Mouse (Mus musculus) embryonic facial prominence, embryonic 10.5 days (tissue): ENCODE measurements around the gene D930020B18Rik. TPM values are rescaled to one million over a fixed set of nuclear protein-coding genes. Genes with fewer than 3 reads are reported as not detected.

Experiments
- DNase-seq: peaks from one replicate; pipeline ENCODE4 v3.0.0-alpha.2; 2017; ENCODE audit warnings: low spot score
- H3K27ac ChIP-seq: fragments of 300-500 bp; sonication (generic); replicated peaks from 2 replicates; pipeline ENCODE4 v1.5.1; 2016; ENCODE audit warnings: mild to moderate bottlenecking
- H3K27me3 ChIP-seq: fragments of 300-500 bp; sonication (generic); replicated peaks from 2 replicates; pipeline ENCODE4 v1.6.1; 2016; ENCODE audit warnings: low read depth, mild to moderate bottlenecking; ENCODE audit not compliant: poor library complexity, severe bottlenecking
- H3K36me3 ChIP-seq: fragments of 300-500 bp; sonication (generic); replicated peaks from 2 replicates; pipeline ENCODE4 v1.6.1; 2016; ENCODE audit warnings: mild to moderate bottlenecking, moderate library complexity
- H3K4me1 ChIP-seq: fragments of 300-500 bp; sonication (generic); 2 replicates; pipeline ENCODE4 v1.6.1; 2016
- H3K4me3 ChIP-seq: fragments of 300-500 bp; sonication (generic); 2 replicates; pipeline ENCODE4 v1.5.1; 2016; ENCODE audit warnings: mild to moderate bottlenecking, moderate library complexity
- H3K9me3 ChIP-seq: fragments of 300-500 bp; sonication (generic); 2 replicates; pipeline ENCODE4 v1.6.1; 2016; ENCODE audit warnings: mild to moderate bottlenecking
- WGBS: fragments of 180-500 bp; shearing (Covaris S2); methylation state at CpG from one replicate; pipeline ENCODE4 v1.1.7; 2016; 5-methylcytosine and 5-hydroxymethylcytosine counted together
- microRNA-seq: library from miRNA; unstranded; fragments of <30 nt; microRNA quantifications from one replicate; pipeline ENCODE4, GENCODE M21; 2017
- polyA plus RNA-seq: library from polyadenylated mRNA; unstranded; fragments of >200 nt; fragmentation: Nextera tagmentation; extraction: Ambion mirVana; gene quantifications from 2 replicates; pipeline ENCODE4 v1.2.1, GENCODE M21; 2016

The D930020B18Rik gene
- polyA plus RNA-seq, 1 experiment from 2014 or later: 0.67 TPM

DNA sequence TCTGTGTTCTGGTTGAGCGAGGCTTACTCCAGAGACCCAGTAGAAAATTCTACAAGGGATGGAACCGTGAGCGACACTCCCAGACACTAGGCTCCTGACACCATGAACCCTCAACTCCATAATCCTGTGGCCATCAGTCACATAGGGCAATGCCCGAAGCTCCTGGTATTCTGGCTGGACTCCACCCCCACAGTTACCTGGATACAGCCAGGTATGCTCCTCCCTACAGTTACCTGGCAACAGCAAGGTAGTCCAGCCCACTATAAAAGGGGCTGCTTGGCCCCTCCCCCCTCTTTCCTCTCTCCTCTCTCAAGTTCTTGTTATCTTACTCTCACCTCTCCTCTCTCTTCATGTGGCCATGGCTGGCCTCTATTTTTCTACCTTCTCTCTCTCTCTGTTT, 85.8 kb downstream of the D930020B18Rik start:
- H3K4me3 ChIP-seq: no peak overlapping the region
- DNase-seq: no peak
- H3K27me3 ChIP-seq: no peaks in the 10 kb centered on the region
- H3K4me1 ChIP-seq: no peaks in the 10 kb centered on the region
- H3K36me3 ChIP-seq: no peaks in the 10 kb centered on the region
- no peak overlapping the region for H3K27ac ChIP-seq
- 76% methylated on average over 4 of the region's 4 CpGs for WGBS
- peaks cover 4% of the 10 kb centered on the region; the same call in 1 of the 2 replicates for H3K9me3 ChIP-seq

DNA sequence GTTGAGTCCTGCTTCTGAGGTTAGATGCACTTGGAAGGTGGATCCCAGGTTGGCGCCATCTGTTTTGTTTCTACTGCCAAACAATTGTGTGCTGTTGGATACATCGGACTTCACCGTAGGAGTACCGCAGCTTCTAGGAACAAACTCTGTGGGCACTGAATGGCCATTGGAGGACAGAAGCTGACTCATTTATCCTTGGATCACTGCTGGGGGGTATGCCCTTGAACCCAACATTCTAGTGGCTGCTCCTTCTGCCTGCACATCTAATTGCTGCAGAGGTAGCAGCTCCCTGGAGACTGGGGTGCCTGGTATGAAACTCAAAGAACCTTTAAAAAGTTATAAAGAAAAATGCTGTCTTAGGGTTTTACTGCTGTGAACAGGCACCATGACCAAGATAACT, 86.8 kb downstream of the D930020B18Rik start:
- 95% methylated on average over 4 of the region's 4 CpGs for WGBS
- no peak overlapping the region for H3K27ac ChIP-seq
- H3K4me3 ChIP-seq: no peak overlapping the region
- no peaks in the 10 kb centered on the region for H3K9me3 ChIP-seq
- H3K27me3 ChIP-seq: no peaks in the 10 kb centered on the region
- DNase-seq: no peak
- H3K4me1 ChIP-seq: no peaks in the 10 kb centered on the region
- no peaks in the 10 kb centered on the region for H3K36me3 ChIP-seq

DNA sequence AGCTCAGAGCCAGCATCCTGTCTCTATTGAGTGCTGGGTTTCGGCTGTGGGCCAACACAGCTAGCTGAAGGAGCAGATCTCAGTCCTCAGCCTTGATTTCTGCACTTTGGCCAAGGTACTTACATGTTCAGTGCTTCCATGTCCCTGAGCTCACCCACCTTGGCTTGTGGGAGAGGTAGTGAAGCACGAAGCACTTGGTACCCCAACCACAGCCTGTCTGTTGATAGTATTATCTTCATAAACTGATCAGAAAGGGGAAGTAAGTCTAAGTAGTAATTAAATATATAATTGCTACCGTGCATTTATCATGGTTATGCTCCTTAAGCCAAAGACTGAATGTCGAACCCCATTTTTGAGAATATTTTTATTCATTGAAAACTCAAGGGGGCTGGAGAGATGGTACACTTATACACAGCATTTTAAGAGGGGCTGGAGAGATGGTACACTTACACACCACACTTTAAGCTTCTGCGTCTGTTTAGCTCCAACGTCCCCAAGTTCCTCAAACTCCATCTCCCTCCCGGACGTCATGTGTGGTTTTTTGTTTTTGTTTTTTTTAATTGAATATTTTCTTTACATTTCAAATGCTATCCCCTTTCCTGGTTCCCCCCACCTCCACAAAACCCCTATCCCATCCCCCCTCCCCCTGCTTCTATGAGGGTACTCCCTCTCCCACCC, 89.8 kb downstream of the D930020B18Rik start:
- no peak for DNase-seq
- Histone ChIP-seq H3K4me1 (no peaks in the 10 kb centered on the region), H3K27me3 (no peaks in the 10 kb centered on the region), H3K36me3 (no peaks in the 10 kb centered on the region), H3K4me3 (no peak overlapping the region), H3K27ac (no peak overlapping the region), H3K9me3 (no peaks in the 10 kb centered on the region)
- WGBS: 93% methylated on average over 8 of the region's 8 CpGs

DNA sequence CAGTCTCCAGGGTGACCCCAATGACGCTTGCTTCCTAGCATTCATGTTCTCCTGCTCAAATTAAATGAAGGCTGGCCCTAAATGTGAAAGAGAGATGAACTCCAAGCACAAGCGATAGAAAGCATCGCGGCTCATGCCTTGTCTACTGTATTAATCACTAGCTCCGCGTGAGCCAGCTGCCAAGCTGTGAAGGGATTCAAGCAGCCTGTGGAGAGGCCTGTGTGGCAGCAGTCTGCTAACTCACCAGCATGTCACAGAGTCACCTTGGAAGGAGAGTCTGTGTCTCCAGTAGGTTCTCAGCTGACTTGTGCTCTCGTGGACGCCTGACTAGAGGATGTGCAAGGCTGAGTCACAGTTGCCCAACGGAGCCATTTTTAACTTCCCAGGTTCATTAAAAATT, 91.2 kb downstream of the D930020B18Rik start:
- Histone ChIP-seq H3K4me3 (no peak overlapping the region), H3K27ac (no peak overlapping the region), H3K27me3 (no peaks in the 10 kb centered on the region), H3K4me1 (no peaks in the 10 kb centered on the region), H3K36me3 (no peaks in the 10 kb centered on the region), H3K9me3 (no peaks in the 10 kb centered on the region)
- WGBS: 91% methylated on average over 9 of the region's 9 CpGs
- no peak for DNase-seq

DNA sequence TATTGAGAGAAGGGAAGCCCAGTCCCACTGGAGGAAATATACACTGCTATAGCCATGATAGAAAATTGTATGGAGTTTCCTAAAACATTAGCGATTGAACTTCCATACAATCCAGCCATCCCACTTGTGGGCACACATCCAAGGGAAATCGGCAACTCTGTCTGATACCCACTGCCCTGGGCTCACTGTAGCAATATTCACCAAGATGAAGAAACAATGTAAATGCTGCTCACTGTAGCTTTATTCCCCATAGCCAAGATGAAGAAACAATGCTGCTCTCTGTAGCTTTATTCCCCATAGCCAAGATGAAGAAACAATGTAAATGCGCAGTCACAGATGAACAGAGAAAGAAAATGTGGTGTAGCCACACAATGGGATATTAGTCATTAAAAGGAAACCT, 95.9 kb downstream of the D930020B18Rik start:
- no peaks in the 10 kb centered on the region for H3K36me3 ChIP-seq
- no peak overlapping the region for H3K4me3 ChIP-seq
- 89% methylated on average over 3 of the region's 3 CpGs for WGBS
- no peaks in the 10 kb centered on the region for H3K9me3 ChIP-seq
- no peaks in the 10 kb centered on the region for H3K27me3 ChIP-seq
- H3K27ac ChIP-seq: no peak overlapping the region
- peaks cover 23% of the 10 kb centered on the region for H3K4me1 ChIP-seq
- DNase-seq: no peak

DNA sequence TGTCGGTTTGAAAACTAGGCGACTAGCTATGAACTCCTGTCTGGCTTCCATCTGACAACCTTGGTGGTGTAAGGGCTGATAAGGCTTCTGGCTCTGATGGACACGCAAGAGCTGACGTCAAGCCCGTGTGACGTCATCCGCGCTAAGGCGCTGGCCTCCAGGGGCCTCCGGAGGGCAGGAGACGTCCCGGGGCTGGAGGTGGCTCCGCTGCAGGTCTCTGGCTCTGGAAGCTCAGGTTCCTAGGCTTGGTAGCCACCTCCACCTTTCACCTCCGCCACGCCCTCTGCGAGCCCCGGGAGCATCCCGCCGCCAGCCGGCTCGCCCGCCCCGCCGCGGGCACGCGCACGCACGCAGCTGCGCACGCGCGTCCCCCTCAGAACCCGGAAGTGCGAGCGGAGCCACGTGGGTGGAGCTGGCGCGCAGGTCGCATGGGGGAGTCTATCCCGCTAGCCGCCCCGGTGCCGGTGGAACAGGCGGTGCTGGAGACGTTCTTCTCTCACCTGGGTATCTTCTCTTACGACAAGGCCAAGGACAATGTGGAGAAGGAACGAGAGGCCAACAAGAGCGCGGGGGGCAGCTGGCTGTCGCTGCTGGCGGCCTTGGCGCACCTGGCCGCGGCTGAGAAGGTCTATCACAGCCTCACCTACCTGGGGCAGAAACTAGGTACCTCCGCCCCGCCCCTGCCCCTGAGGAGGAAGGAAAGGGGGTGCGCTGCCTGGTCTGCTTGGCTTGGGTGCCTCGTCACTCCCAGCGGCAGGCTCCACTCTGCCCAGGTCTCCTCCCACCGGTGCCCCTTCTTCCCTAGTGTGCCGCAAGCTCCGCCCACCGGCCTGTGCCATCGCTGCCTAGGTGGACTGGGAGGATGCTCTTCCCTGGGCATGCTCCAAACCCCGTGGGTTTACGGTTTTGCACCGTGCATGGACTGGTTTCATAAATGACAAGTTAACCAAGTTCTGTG, 98.4 kb downstream of the D930020B18Rik start, which contains the start of gene BC048403:
TSS of gene BC048403 (plus strand) at position 390 of the 958 bp plus-strand sequence.
- H3K27ac ChIP-seq: peak within 1 kb of the TSS; percentile 93
- H3K36me3 ChIP-seq: peaks cover 4% of the 10 kb centered on the region
- peak within 1 kb of the TSS; percentile 94 for H3K4me3 ChIP-seq
- 0 out of 2 replicates have a peak, but pooled peaks cover 5% of the 10 kb centered on the region for H3K9me3 ChIP-seq
- no peaks in the 10 kb centered on the region for H3K27me3 ChIP-seq
- DNase-seq: peak; percentile 92
- under 1% methylated on average over 68 of the region's 68 CpGs for WGBS
- peaks cover 28% of the 10 kb centered on the region for H3K4me1 ChIP-seq

DNA sequence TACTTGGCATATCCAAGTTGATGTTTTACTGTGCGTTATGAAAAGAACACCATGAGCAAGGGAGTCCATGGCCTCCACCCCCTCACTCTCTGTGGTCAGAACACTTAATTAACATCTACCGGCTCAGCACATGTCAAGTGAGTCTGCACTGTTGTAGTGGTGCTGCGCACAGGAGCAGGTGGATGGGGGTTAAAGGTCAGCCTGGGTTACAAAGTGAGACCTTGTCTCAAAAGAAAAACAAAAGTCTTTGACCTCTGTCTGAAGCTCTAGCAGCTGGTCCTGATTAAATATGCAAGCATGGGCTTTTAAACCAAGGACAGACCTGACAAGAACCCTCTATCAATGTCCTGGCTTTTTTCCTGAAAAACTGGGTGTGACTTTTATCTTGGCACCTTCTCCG, 100.9 kb downstream of the D930020B18Rik start:
- Histone ChIP-seq H3K27ac (no peak overlapping the region), H3K4me3 (no peak overlapping the region), H3K27me3 (no peaks in the 10 kb centered on the region), H3K4me1 (peaks cover 28% of the 10 kb centered on the region), H3K36me3 (peaks cover 29% of the 10 kb centered on the region), H3K9me3 (0 out of 2 replicates have a peak, but pooled peaks cover 5% of the 10 kb centered on the region)
- WGBS: 38% methylated on average over 4 of the region's 4 CpGs
- peak; percentile 27 for DNase-seq

Small RNA genes lying within 50 kb of the gene (microRNA-seq; reads per million reads assigned to microRNA genes)
- not detected for gene Gm24330

Other genes starting within 250 kb of the D930020B18Rik start
- 15.8 and 19.4 TPM in 2 replicates for gene Rassf3, start 165.2 kb upstream of the D930020B18Rik start, polyA plus RNA-seq
- 29.8 and 30.1 TPM in 2 replicates for gene Tbk1, start 54.8 kb upstream of the D930020B18Rik start, polyA plus RNA-seq
- 58.3 and 59.8 TPM in 2 replicates for gene Xpot, start 15.3 kb upstream of the D930020B18Rik start, polyA plus RNA-seq
- 2.8 and 3.6 TPM in 2 replicates for gene BC048403, start 98.3 kb downstream of the D930020B18Rik start, polyA plus RNA-seq